Mouse (Mus musculus) neural tube, embryonic 11.5 days (tissue): ENCODE results near the gene Zdhhc11. TPM values are rescaled to one million over a fixed set of nuclear protein-coding genes. Genes with fewer than 3 reads are reported as not detected.
A peak's percentile ranks its signal among the peaks of the same experiment; 100 is the strongest.

Experiments used
- ATAC-seq: fragments of 200-750 bp; cut with Nextera tagmentation; 2 replicates; pipeline ENCODE4 v1.8.0; 2017; ENCODE audit warnings: moderate number of reproducible peaks, mild to moderate bottlenecking, moderate TSS enrichment, moderate library complexity; ENCODE audit not compliant: insufficient read depth, low FRiP score, low TSS enrichment
- DNase-seq: peaks from one replicate; pipeline ENCODE4 v3.0.0-alpha.2; 2015; ENCODE audit warnings: low spot score
- H3K27ac ChIP-seq: fragments of 300-500 bp; sonication (generic); 2 replicates; pipeline ENCODE4 v1.5.1; 2014; ENCODE audit warnings: low read depth, mild to moderate bottlenecking, low read length
- H3K27me3 ChIP-seq: fragments of 300-500 bp; sonication (generic); 2 replicates; pipeline ENCODE4 v1.6.1; 2014; ENCODE audit warnings: mild to moderate bottlenecking, low read length, mixed read lengths; ENCODE audit not compliant: control insufficient read depth, insufficient read depth
- H3K36me3 ChIP-seq: fragments of 300-500 bp; sonication (generic); 2 replicates; pipeline ENCODE4 v1.6.1; 2014; ENCODE audit warnings: mild to moderate bottlenecking, low read length, moderate library complexity, mixed read lengths; ENCODE audit not compliant: control insufficient read depth, insufficient read depth
- H3K4me1 ChIP-seq: fragments of 300-500 bp; sonication (generic); 2 replicates; pipeline ENCODE4 v1.6.1; 2014; ENCODE audit warnings: low read length, mixed read lengths; ENCODE audit not compliant: control insufficient read depth, insufficient read depth
- H3K4me2 ChIP-seq: fragments of 300-500 bp; sonication (generic); 2 replicates; pipeline ENCODE4 v1.6.1; 2014; ENCODE audit warnings: low read depth, mild to moderate bottlenecking, moderate library complexity
- H3K4me3 ChIP-seq: fragments of 300-500 bp; sonication (generic); 2 replicates; pipeline ENCODE4 v1.5.1; 2014; ENCODE audit warnings: low read depth, low read length
- H3K9ac ChIP-seq: fragments of 300-500 bp; sonication (generic); 2 replicates; pipeline ENCODE4 v1.6.1; 2014; ENCODE audit warnings: mild to moderate bottlenecking, low read length
- H3K9me3 ChIP-seq: fragments of 300-500 bp; sonication (generic); 2 replicates; pipeline ENCODE4 v1.6.1; 2016; ENCODE audit warnings: low read length; ENCODE audit not compliant: control insufficient read depth
- WGBS: fragments of 180-500 bp; shearing (Covaris S2); extraction: QIAGEN DNeasy Blood & Tissue Kit; methylation state at CpG from one replicate; pipeline ENCODE4 v1.1.7; 2014; 5-methylcytosine and 5-hydroxymethylcytosine counted together
- polyA plus RNA-seq: library from polyadenylated mRNA; unstranded; fragments of >200 nt; fragmentation: Nextera tagmentation; extraction: Ambion mirVana; gene quantifications from 2 replicates; pipeline ENCODE4 v1.2.1, GENCODE M21; 2014

Zdhhc11 gene
- polyA plus RNA-seq, 1 experiment from 2014 or later = not detected

DNA sequence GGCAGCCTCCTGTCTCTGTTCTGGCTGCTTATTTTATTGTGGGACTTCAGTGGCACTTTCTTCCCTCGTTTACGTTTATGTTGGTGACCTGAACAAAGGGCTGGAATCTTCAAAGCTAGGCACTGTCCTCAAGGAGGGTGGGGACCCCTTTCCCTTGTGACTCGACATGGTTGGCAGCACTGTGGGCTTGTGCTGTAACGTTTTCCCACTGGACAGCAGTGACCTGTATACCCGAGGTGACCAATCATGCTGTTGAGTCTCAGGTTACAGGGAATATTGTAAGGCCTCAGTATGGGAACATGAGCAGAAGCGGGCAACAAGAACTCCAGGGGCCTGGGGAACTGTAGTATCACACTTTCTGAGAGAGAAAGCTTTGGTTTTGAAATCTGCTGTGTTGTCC, 9.0 kb upstream of the Zdhhc11 start:
- no peak overlapping the region for H3K9ac ChIP-seq
- ATAC-seq (no peak), DNase-seq (no peak)
- no peak overlapping the region for H3K27ac ChIP-seq
- no peaks in the 10 kb centered on the region for H3K27me3 ChIP-seq
- no peak overlapping the region for H3K4me2 ChIP-seq
- peaks cover 18% of the 10 kb centered on the region for H3K36me3 ChIP-seq
- H3K4me1 ChIP-seq = no peaks in the 10 kb centered on the region
- 55% methylated on average over 6 of the region's 6 CpGs for WGBS
- no peak overlapping the region for H3K4me3 ChIP-seq
- H3K9me3 ChIP-seq = no peaks in the 10 kb centered on the region

DNA sequence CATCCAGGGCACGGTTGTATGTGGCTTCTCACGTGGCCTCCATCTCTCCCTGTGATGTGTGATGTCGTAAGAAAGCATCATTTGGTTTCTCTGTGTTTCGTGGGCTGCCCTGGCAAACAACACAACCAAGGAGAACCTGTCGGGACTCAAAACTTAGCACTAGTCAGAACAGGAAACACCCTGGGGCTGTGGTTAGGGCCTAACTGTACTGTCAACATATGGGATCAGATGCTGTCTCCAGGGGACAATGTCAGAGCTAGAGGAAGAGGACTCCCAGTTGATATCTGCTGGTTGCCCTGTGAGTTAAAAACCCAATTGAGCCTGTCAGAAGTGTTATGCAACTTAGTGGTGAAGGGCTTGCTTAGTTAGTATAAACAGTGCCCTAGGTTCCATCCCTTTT, 8.1 kb upstream of the Zdhhc11 start:
- no peak overlapping the region for H3K4me3 ChIP-seq
- H3K9ac ChIP-seq = no peak overlapping the region
- 86% methylated on average over 5 of the region's 5 CpGs for WGBS
- no peaks in the 10 kb centered on the region for H3K27me3 ChIP-seq
- no peak for DNase-seq
- peaks cover 20% of the 10 kb centered on the region for H3K36me3 ChIP-seq
- H3K4me1 ChIP-seq = no peaks in the 10 kb centered on the region
- no peaks in the 10 kb centered on the region for H3K9me3 ChIP-seq
- H3K27ac ChIP-seq = no peak overlapping the region
- H3K4me2 ChIP-seq = no peak overlapping the region
- no peak for ATAC-seq

DNA sequence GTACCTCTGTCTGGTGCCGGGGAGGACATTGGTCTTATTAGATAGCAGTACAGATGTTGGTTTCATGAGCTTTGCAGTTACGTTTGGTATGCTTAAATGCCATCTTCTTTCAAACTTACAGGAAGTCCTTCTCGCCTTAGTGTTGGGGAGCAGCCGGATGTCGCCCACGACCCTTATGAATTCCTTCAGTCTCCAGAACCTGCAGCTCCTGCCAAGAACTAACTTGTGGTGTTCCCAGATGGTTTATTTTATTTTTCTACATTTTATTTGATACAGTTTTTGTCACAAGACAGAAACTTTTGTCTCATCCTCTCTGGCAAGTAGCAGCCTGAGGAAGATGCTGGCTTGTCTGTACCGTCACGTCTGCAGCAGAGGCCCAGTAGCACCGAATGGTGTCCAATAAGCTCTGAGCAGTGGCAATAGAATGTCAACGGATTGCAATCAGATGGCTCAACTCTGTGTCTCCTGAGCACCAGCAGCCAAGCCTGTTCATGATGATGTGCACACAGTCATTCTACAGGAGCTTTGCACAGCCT, 3.5 kb upstream of the Zdhhc11 start:
- DNase-seq (no peak), ATAC-seq (no peak)
- H3K27ac ChIP-seq = no peak overlapping the region
- no peaks in the 10 kb centered on the region for H3K27me3 ChIP-seq
- H3K9me3 ChIP-seq = no peaks in the 10 kb centered on the region
- H3K4me1 ChIP-seq = no peaks in the 10 kb centered on the region
- H3K36me3 ChIP-seq = peaks cover 18% of the 10 kb centered on the region
- no peak overlapping the region for H3K4me3 ChIP-seq
- no peak overlapping the region for H3K4me2 ChIP-seq
- H3K9ac ChIP-seq = no peak overlapping the region
- 95% methylated on average over 10 of the region's 10 CpGs for WGBS

DNA sequence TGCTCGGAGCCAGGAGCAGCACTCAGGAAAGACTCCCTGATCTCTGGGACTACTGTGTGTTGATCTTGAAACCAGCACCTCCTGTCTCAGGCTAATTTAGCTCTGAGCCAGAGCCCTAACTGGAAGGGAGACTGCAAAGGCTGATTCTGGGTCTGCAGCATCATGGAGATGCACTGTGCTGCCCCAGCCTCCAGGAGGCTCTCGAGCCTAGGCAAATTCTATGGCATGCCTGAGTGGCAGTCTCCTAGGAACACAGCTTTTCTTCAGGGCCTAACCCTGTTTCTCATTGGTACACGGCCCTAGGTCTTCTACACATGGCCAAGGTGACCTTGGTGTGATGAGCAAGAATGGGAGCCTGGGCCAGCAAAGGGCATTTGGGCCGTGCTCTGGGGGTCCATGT, 2.5 kb upstream of the Zdhhc11 start:
- no peaks in the 10 kb centered on the region for H3K27me3 ChIP-seq

DNA sequence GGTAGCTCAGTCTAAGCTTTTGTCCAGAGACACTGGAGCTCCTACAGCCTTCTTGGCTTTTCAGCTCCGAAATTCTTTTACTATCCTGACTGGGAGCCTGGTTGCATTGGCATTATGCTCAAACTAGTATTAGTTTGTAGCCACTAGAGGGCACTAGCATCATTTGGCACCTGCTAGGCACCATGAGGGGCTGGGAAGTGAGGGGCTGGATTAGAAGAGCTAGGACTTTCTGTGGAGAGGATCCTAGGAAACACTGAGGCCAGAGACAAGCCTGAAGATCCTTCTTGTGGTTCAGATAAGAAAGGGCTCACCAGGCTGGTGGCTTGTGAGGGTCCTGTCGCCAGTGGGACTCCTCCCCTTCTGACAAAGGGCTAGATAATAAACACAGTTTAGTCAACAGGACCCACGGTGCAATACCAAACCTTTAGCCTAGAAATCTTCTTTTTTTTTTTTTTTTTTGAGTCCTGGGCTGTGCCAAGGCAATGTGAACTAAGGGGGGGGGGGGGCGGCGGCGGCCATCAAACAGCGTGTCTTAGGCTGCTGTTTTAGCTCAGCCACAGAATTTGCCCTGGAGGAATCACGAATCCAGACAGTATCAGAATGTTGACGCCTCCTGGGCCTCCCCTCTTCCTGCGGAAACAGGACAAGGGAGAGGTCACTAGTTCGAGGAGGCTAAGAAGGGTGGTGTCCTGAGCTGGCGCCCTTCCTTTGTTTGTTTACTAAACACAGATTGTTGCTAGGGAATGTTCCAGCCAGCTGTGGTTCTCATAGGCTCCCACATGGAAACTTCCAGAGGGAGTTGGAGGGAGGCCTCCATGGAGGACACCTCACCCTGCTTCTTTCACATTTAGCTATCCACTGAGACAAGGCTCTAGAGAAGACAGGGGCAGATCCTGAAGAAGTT, 7.1 kb downstream of the Zdhhc11 start:
- Histone ChIP-seq H3K27ac (no peak overlapping the region), H3K36me3 (no peaks in the 10 kb centered on the region), H3K9ac (no peak overlapping the region; the same call in 1 of the 2 replicates), H3K4me3 (no peak overlapping the region), H3K9me3 (no peaks in the 10 kb centered on the region), H3K27me3 (no peaks in the 10 kb centered on the region), H3K4me2 (no peak overlapping the region), H3K4me1 (no peaks in the 10 kb centered on the region)
- 51% methylated on average over 12 of the region's 12 CpGs for WGBS
- ATAC-seq = peak; percentile 65
- peak; percentile 67 for DNase-seq

More for the DNA sequence above, 2.5 kb upstream of the Zdhhc11 start:
- Histone ChIP-seq H3K4me1 (no peaks in the 10 kb centered on the region), H3K9me3 (no peaks in the 10 kb centered on the region), H3K4me2 (no peak overlapping the region), H3K9ac (no peak overlapping the region), H3K27ac (no peak overlapping the region), H3K36me3 (peaks cover 15% of the 10 kb centered on the region), H3K4me3 (no peak overlapping the region)
- DNase-seq (no peak), ATAC-seq (no peak)
- WGBS = 81% methylated on average over 4 of the region's 4 CpGs

DNA sequence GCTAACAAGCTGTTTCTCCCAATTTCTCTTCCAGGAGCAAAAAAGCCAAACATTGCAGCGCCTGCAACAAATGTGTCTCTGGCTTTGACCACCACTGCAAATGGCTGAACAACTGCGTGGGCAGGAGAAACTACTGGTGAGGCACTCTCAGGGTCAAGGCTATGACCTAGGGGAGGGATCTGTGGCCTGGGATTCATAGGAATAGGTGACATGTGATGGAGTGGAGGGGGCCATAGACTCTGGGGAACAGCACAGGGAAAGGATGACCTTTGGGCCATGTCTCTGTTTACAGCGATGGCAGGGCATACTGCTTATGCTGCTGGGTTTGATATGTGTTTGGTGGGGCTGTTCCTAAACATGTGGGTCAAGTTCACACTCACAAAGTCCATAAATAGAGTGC, 10.9 kb downstream of the Zdhhc11 start:
- H3K4me2 ChIP-seq = no peak overlapping the region
- H3K4me1 ChIP-seq = no peaks in the 10 kb centered on the region
- no peak overlapping the region for H3K27ac ChIP-seq
- no peak for ATAC-seq
- no peak overlapping the region for H3K4me3 ChIP-seq
- H3K27me3 ChIP-seq = no peaks in the 10 kb centered on the region
- no peak for DNase-seq
- no peaks in the 10 kb centered on the region for H3K36me3 ChIP-seq
- no peaks in the 10 kb centered on the region for H3K9me3 ChIP-seq
- 88% methylated on average over 3 of the region's 3 CpGs for WGBS
- H3K9ac ChIP-seq = no peak overlapping the region

DNA sequence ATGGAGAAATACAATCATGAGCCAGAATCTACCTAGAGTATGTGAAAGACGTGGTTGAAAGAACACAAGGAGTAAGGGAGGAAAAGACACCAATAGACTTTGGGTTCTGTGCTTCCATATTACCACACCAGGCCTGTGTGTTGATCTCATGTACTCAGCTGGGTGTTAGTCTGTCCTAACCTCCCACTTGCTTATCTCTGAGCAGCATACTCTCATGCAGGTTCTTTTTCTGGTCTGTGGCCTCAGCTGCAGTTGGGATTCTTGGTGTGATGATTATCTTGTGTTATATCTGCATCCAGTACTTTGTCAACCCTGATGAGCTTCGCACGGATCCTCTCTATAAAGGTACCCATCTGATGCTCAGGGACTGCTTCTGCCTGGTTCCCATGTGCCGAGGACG, 13.3 kb downstream of the Zdhhc11 start:
- Histone ChIP-seq H3K27me3 (no peaks in the 10 kb centered on the region), H3K4me3 (no peak overlapping the region), H3K27ac (no peak overlapping the region), H3K9ac (no peak overlapping the region), H3K4me1 (no peaks in the 10 kb centered on the region), H3K36me3 (no peaks in the 10 kb centered on the region), H3K9me3 (no peaks in the 10 kb centered on the region), H3K4me2 (no peak overlapping the region)
- WGBS = 92% methylated on average over 5 of the region's 5 CpGs
- DNase-seq (no peak), ATAC-seq (no peak)

DNA sequence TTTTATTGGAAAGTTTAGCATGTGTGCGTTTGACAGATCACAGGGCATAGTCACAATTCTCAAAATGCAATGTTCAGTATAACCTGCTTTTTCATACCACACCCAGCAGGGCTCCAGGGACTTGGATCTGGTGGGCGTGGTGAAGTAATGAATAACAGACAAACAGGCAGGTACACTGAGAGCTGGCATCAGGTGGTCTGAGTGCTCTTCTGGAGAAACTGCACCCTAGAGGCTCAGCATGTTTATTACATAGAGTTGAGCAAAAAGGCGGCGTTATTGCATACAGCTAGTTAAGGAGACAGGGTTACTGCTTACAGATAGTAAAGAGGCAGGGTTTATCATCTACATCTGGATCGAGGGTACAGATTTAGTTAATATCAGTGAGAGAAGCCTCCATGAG, 26.7 kb downstream of the Zdhhc11 start:
- Histone ChIP-seq H3K4me2 (no peak overlapping the region), H3K9ac (no peak overlapping the region), H3K4me3 (no peak overlapping the region), H3K36me3 (no peaks in the 10 kb centered on the region), H3K4me1 (no peaks in the 10 kb centered on the region), H3K27me3 (no peaks in the 10 kb centered on the region), H3K27ac (no peak overlapping the region), H3K9me3 (no peaks in the 10 kb centered on the region)
- 84% methylated on average over 5 of the region's 5 CpGs for WGBS
- no peak for ATAC-seq
- no peak for DNase-seq

DNA sequence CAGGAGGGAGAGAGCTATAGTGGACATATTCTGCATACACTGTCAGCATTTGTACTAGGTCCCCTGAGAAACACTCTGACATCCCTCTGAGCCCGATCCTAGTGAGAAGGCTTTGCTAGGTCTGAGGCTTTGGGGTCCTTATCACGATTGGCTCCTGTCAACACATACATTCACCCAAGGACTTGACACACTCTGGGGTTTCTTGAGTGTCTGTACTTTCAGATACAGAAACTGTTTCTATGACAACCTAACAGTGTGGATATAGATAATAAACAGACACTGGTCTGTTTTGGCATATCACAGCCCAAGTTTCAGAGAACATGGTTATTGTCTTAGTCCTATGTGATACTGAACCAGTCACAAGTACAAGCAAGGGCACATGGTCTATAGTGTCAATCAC, 27.1 kb downstream of the Zdhhc11 start:
- H3K9me3 ChIP-seq = no peaks in the 10 kb centered on the region
- no peak overlapping the region for H3K4me2 ChIP-seq
- no peaks in the 10 kb centered on the region for H3K36me3 ChIP-seq
- H3K9ac ChIP-seq = no peak overlapping the region
- no peaks in the 10 kb centered on the region for H3K27me3 ChIP-seq
- ATAC-seq (no peak), DNase-seq (no peak)
- 78% methylated on average over 2 of the region's 2 CpGs for WGBS
- H3K4me1 ChIP-seq = no peaks in the 10 kb centered on the region
- no peak overlapping the region for H3K27ac ChIP-seq
- H3K4me3 ChIP-seq = no peak overlapping the region
